ENCODE assay signal across 12 mouse cellular contexts in genomic region chr1:144939006-144939405, GRCm38 (mm10).
DNase-seq lines count a peak whose midpoint lies in the region.
"Had no signal": no experiment of that assay in that cellular context is flagged by ENCODE, and none has a peak within 500 bp of the region (broad histone marks: within the 10 kb centered on the region; RNA-seq: fewer than 3 reads in every experiment).

No protein-coding gene starts in this region.

- intact Hi-C loops in heart, postnatal 36 days (cut with DNase I), result no loop called here

- peak; percentile 4 for DNase-seq in adrenal gland, postnatal 25 days
- no peak for DNase-seq in adrenal gland, postnatal 4 days (ENCODE audit: low spot score in 2 of 2)
- peak; percentile 16 to 58 for DNase-seq in cerebellum, postnatal 25 days
- DNase-seq in cerebellum, adult 18-20 months, result no peak
- DNase-seq in 3T3-L1 (ENCODE audit: low read depth, low spot score), result peak; percentile 62
- DNase-seq in heart, postnatal 36 days, result no peak
- DNase-seq: B cell, adult 2 months; gastrocnemius, adult 2 months; gastrocnemius, postnatal 14 days; heart, adult 11 months; kidney, adult 11 months; kidney, adult 8-10 months had no signal

Comparison
In these comparisons a context has a peak if more than half of its experiments do, and no peak if none do; other contexts are left out.
1. DNase-seq: peak in adrenal gland, postnatal 25 days (single experiment), cerebellum, postnatal 25 days (2 of 2) and 3T3-L1 (single experiment); none in adrenal gland, postnatal 4 days (0 of 2), cerebellum, adult 18-20 months (0 of 2) and heart, postnatal 36 days (0 of 2).